Mouse (Mus musculus) kidney, adult 2 months (tissue): ENCODE results near the gene Pcnp. TPM values are rescaled to one million over a fixed set of nuclear protein-coding genes. Genes with fewer than 3 reads are reported as not detected.
"Not testable (repeated sequence)": the region's sequence is repeated elsewhere in the genome, so short reads cannot be mapped to it uniquely, and the experiment has no call there.

Source experiments
- DNase-seq: peaks from one replicate; pipeline ENCODE4 v3.0.0; 2021
- H3K27ac ChIP-seq: fragments of 200-500 bp; 2 replicates; pipeline ENCODE4 v1.5.1; 2012; ENCODE audit warnings: low read depth, low read length, control low read depth, inconsistent platforms; ENCODE audit not compliant: insufficient read depth
- H3K27me3 ChIP-seq: fragments of 200-500 bp; replicated peaks from 2 replicates; pipeline ENCODE4 v1.6.1; 2012; ENCODE audit warnings: mild to moderate bottlenecking, moderate library complexity, low read length, inconsistent platforms; ENCODE audit not compliant: control insufficient read depth, insufficient read depth
- H3K36me3 ChIP-seq: fragments of 200-500 bp; 2 replicates; pipeline ENCODE4 v1.6.1; 2012; ENCODE audit warnings: mild to moderate bottlenecking, moderate library complexity, low read length, inconsistent platforms; ENCODE audit not compliant: control insufficient read depth, insufficient read depth
- H3K4me1 ChIP-seq: fragments of 200-500 bp; 2 replicates; pipeline ENCODE4 v1.6.1; 2011; ENCODE audit warnings: low read length; ENCODE audit not compliant: control insufficient read depth, insufficient read depth
- H3K4me3 ChIP-seq: fragments of 200-500 bp; 2 replicates; pipeline ENCODE4 v1.5.1; 2011; ENCODE audit warnings: mild to moderate bottlenecking, low read depth, low read length, control low read depth; ENCODE audit not compliant: insufficient read depth
- CTCF ChIP-seq: fragments of 200-500 bp; conservative IDR thresholded peaks from 2 replicates; pipeline ENCODE4 v1.5.1; 2011; ENCODE audit warnings: low read depth, mild to moderate bottlenecking, control low read depth, low read length, moderate library complexity, mixed read lengths; ENCODE audit not compliant: insufficient read depth, insufficient read length
- POLR2A ChIP-seq: fragments of 200-500 bp; IDR thresholded peaks from one replicate; pipeline ENCODE4 v1.6.1; 2011; ENCODE audit warnings: low read depth, low read length, control low read depth
- WGBS: fragments of 180-500 bp; shearing (Covaris S2); methylation state at CpG from one replicate; pipeline ENCODE4 v1.1.7; 2018; 5-methylcytosine and 5-hydroxymethylcytosine counted together
- polyA plus RNA-seq: library from polyadenylated mRNA; depleted of rRNA; stranded (reverse); fragments of >200 nt; gene quantifications from 2 replicates; pipeline ENCODE4 v1.2.3, GENCODE M21; 2012

Gene Pcnp
- polyA plus RNA-seq, 1 experiment, result 24.6 TPM

DNA sequence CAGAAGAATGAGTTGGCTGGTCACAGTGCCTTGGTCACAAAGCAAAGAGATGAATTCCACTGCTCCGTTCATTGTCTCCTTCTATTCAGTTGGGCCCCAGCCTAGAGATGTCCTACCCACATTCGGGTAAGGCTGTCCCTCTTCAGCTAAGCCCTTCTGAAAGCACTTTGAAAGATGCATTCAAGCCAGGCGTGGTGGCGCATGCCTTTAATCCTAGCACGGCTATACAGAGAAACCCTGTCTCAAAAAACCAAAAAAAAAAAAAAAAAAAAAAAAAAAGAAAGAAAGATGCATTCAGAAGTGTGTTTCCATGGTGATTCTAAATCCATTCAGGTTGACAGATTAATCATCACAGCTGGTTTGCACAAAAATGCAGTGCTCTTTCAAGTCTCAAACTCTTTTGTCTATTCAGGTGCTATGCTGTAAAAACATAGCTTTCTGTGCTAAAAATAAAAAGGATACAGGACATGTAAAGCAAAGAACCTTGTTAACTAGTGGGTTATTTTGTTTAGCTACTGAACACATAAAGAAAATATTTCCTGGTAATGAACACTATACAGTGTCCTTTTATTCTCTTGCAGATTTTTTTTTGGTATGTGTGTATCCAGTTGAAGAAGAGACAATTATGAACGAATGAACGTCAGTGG, 27.5 kb upstream of the Pcnp start:
- Histone ChIP-seq H3K4me3 (no peak overlapping the region), H3K36me3 (no peaks in the 10 kb centered on the region), H3K27ac (no peak overlapping the region), H3K4me1 (no peaks in the 10 kb centered on the region), H3K27me3 (no peaks in the 10 kb centered on the region)
- no peak for DNase-seq
- TF ChIP-seq CTCF, result no peak
- no peak for TF ChIP-seq POLR2A
- WGBS, result 73% methylated on average over 7 of the region's 7 CpGs

DNA sequence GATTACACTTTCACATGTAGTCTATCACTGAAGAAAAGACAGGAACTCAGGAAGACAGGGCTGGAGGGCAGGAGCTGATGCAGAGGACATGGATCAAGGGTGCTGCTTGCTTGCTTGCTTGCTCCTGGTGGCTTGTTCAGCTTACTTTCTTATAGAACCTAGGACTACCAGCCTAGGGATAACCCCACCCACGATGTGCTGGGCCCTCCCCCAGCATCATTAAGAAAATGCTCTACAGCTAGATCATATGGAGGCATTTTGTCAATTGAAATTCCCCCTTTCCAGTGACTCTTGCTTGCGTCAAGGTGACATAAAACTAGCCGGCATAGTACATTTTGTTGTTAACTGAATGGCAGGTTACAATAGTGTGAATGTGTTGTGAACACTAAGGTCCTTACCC, 26.4 kb upstream of the Pcnp start:
- Histone ChIP-seq H3K4me1 (no peaks in the 10 kb centered on the region), H3K27ac (no peak overlapping the region), H3K27me3 (no peaks in the 10 kb centered on the region), H3K36me3 (no peaks in the 10 kb centered on the region), H3K4me3 (no peak overlapping the region)
- TF ChIP-seq CTCF (no peak), POLR2A (no peak)
- DNase-seq, result no peak
- 81% methylated on average over 3 of the region's 3 CpGs for WGBS

DNA sequence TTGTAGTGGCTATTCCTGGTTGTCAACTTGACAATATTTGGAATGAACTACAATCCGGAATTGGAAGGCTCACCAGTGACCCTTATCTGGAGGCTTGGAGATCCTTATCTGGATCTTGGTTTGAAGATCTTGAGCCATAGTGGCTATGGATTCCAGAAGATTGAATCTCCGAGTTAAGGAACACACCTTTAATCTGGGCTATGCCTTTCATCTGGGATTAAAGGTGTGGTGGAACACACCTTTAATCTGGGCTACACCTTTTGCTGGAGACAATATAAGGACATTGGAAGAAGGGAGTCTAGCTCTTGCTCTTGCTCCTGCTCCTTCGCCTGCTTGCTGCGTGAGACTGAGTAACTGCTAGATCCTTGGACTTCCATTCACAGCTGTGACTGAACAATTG, 18.5 kb upstream of the Pcnp start, which contains the start of gene Senp7:
TSS of gene Senp7 (plus strand) at position 301 of the 400 bp plus-strand sequence.
- not testable (repeated sequence) for H3K27ac ChIP-seq, H3K4me1 ChIP-seq, DNase-seq, H3K4me3 ChIP-seq, H3K27me3 ChIP-seq, H3K36me3 ChIP-seq
- WGBS, result no CpG with 5 or more reads among the region's 4 CpGs

DNA sequence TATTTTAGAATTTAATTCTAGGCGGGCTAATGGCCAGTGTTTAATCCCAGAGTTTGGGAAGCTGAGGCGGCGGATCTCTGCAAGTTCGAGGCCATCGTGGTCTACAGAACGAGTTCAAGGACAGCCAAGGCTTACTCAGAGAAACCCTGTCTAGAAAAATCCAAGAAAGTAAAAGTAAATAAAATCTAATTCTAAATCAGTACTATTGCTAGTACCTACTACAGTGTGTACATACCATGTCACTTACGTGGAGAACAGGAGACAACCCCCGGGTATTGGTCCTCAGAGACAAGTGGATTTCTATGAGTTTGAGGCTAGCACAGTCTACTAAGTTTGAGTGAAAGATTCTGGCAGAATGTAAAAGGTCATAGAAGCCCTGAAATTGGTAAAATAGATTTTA, 8.6 kb upstream of the Pcnp start:
- TF ChIP-seq CTCF (no peak), POLR2A (no peak)
- Histone ChIP-seq H3K4me3 (peak overlapping the region; percentile 93), H3K27me3 (no peaks in the 10 kb centered on the region), H3K36me3 (peaks cover 3% of the 10 kb centered on the region), H3K27ac (peak overlapping the region; percentile 65), H3K4me1 (peaks cover 4% of the 10 kb centered on the region)
- DNase-seq, result no peak
- 29% methylated on average over 8 of the region's 8 CpGs for WGBS

DNA sequence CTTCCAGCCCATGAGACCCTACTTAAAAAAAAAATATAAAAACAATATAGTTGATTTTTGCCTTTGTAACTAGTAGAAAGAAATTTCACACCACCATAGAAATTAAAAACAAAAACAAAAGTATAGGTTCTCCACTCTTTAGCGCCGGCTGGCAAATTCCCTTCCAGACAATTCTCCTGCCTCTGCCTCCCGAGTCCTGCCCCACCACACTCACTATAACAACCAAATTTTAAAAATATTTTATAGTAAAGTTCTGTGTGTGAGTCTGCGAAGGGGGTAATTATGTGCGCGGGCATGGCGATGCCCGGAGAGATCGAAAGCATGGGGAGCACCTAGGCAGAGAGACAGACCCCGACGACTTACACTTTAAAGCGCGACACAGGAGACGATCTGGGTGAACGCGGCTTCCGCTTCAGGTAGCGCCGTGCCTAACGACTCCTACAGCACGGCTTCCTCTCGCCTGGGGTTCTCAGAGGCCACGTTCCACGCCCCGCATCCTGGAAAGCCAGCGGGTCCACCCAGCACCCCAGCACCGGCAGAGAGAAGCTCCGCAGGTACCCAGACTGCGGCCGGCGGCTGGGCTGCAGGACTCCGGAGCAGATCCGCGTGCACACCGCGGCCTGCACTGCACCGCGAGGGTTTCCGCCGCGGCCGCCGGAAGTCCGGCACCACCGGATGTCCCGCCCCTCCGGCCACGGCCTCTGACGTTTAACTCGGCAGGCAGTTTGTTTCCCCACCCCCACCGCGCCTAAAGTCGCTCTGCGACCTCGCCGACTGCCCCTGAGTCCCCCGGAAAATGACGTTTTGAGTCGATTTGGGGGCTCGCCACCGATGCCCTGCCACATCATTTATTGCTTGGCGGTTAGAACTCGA, 7.8 kb upstream of the Pcnp start, which contains the start of gene Trmt10c:
TSS of gene Trmt10c (minus strand) at position 682 of the 873 bp plus-strand sequence.
- TF ChIP-seq CTCF, result no peak
- TF ChIP-seq POLR2A, result peak; percentile 25
- Histone ChIP-seq H3K27ac (peak within 1 kb of the TSS; percentile 75), H3K27me3 (no peaks in the 10 kb centered on the region), H3K4me1 (peaks cover 4% of the 10 kb centered on the region), H3K36me3 (peaks cover 3% of the 10 kb centered on the region), H3K4me3 (peak within 1 kb of the TSS; percentile 93)
- DNase-seq, result peak; percentile 95
- under 1% methylated on average over 63 of the region's 63 CpGs for WGBS

DNA sequence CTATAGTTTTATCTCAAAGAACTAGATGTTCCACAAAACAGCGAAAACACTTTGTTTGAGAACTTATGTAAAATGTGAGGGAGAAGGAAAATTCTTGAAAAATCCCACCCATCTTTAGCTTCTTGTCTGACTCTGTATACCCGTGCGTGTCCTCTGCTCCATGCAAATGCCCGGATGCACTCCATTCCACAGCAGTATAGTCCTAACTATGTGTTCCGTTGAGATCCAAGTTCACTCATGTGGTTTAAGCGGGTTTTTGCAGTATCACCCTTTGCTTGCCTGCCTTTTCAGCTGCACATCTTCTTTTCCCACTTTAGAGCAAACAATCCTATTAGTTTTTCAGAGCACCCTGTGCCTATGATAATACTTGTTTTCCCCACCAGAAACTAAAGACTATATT, 7.0 kb upstream of the Pcnp start:
- 30% methylated on average over 6 of the region's 6 CpGs for WGBS
- TF ChIP-seq POLR2A (no peak), CTCF (no peak)
- H3K4me3 ChIP-seq, result 0 out of 2 replicates have a peak overlapping the region, but pooled peaks have one; percentile 22
- no peak for DNase-seq
- peaks cover 3% of the 10 kb centered on the region for H3K36me3 ChIP-seq
- H3K27me3 ChIP-seq, result no peaks in the 10 kb centered on the region
- peaks cover 4% of the 10 kb centered on the region for H3K4me1 ChIP-seq
- H3K27ac ChIP-seq, result no peak overlapping the region

DNA sequence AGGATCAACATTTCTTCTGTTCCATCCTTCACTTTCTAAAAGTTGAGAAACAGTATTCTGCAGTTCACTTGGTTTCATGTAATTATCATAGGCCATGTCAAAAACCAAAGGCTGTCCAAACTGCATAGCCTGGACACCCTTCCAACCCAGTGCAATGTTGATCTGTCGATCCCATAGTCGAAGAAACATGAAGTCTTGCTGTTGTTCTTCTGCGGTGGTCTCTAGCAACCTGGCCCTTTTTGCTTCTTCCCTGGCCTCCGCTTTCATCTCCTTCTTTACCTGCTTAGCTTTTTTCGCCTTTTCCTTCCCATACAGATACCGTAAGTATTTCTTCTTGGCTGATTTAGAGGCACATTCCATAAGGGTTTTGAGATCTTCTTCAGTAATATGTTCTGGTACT, 5.0 kb upstream of the Pcnp start:
- H3K27me3 ChIP-seq, result no peaks in the 10 kb centered on the region
- TF ChIP-seq POLR2A (no peak), CTCF (no peak)
- 96% methylated on average over 6 of the region's 6 CpGs for WGBS
- H3K36me3 ChIP-seq, result peaks cover 3% of the 10 kb centered on the region
- H3K4me1 ChIP-seq, result peaks cover 4% of the 10 kb centered on the region
- no peak overlapping the region for H3K27ac ChIP-seq
- H3K4me3 ChIP-seq, result no peak overlapping the region
- DNase-seq, result no peak
